Mouse (Mus musculus) left cerebral cortex, adult 9 months (tissue): ENCODE results near the gene Hoxa9.
A peak's percentile ranks its signal among the peaks of the same experiment; 100 is the strongest.

Source experiments
- DNase-seq, 2 experiments: peaks; one replicate each; pipeline ENCODE4 v3.0.0; 2022; ENCODE audit warnings: low spot score in 2 of 2

Gene Hoxa9

GRCm38 (mm10) chr6:52216691-52217458, 14.0 kb downstream of the Hoxa9 start:
- DNase-seq, result no peak

- no peak for DNase-seq
Observed at GRCm38 (mm10) chr6:52215771-52216535, 14.9 kb downstream of the Hoxa9 start.

- no peak for DNase-seq
Observed at GRCm38 (mm10) chr6:52215070-52215469, 15.8 kb downstream of the Hoxa9 start.

GRCm38 (mm10) chr6:52214271-52214670, 16.6 kb downstream of the Hoxa9 start:
- DNase-seq, result no peak

GRCm38 (mm10) chr6:52213119-52213986, 17.5 kb downstream of the Hoxa9 start, which contains the start of the genes Hoxa3 and Gm28308:
Hoxa3 (minus strand) TSS chr6:52213336.
Gm28308 (minus strand) TSS chr6:52213339.
- DNase-seq, result no peak

GRCm38 (mm10) chr6:52212556-52213118, 18.3 kb downstream of the Hoxa9 start:
- DNase-seq, result no peak

GRCm38 (mm10) chr6:52211961-52212360, 18.9 kb downstream of the Hoxa9 start:
- no peak for DNase-seq

- DNase-seq, result peak in 1 of 2 experiments; percentile 29
Observed at GRCm38 (mm10) chr6:52211170-52211935, 19.5 kb downstream of the Hoxa9 start.

- no peak for DNase-seq
Observed at GRCm38 (mm10) chr6:52209685-52210046, 21.2 kb downstream of the Hoxa9 start.

GRCm38 (mm10) chr6:52208868-52209684, 21.8 kb downstream of the Hoxa9 start:
- no peak for DNase-seq

- no peak for DNase-seq
Observed at GRCm38 (mm10) chr6:52208072-52208867, 22.6 kb downstream of the Hoxa9 start, which contains the start of gene Hoxa6. Hoxa6 (minus strand) TSS chr6:52208722.

GRCm38 (mm10) chr6:52207684-52207976, 23.3 kb downstream of the Hoxa9 start:
- DNase-seq, result no peak

- no peak for DNase-seq
Observed at GRCm38 (mm10) chr6:52206882-52207683, 23.8 kb downstream of the Hoxa9 start.

GRCm38 (mm10) chr6:52205638-52206621, 25.0 kb downstream of the Hoxa9 start:
- no peak for DNase-seq

GRCm38 (mm10) chr6:52205221-52205620, 25.7 kb downstream of the Hoxa9 start:
- DNase-seq, result no peak

- DNase-seq, result no peak
Observed at GRCm38 (mm10) chr6:52204050-52204752, 26.7 kb downstream of the Hoxa9 start, which contains the start of gene Hoxa5. Hoxa5 (minus strand) TSS chr6:52204587.
